Mouse (Mus musculus): ENCODE results near the gene Fam169b. TPM values are rescaled to one million over a fixed set of nuclear protein-coding genes. Genes with fewer than 3 reads are reported as not detected.
"Not testable (repeated sequence)": the region's sequence is repeated elsewhere in the genome, so short reads cannot be mapped to it uniquely, and the experiment has no call there.

Fam169b gene
- polyA plus RNA-seq, 1 experiment from 2014 or later, result 0.42 TPM

GRCm38 (mm10) chr7:68271816-68272215 lies 1.8 kb upstream of the Fam169b start:
- 90% methylated on average over 6 of the region's 6 CpGs for WGBS
- ATAC-seq (ENCODE audit: insufficient read depth, low FRiP score, low TSS enrichment), result no peak
- peaks cover 5% of the 10 kb centered on the region for H3K4me1 ChIP-seq (ENCODE audit: control insufficient read depth, insufficient read depth, low read length)
- no peak for DNase-seq (ENCODE audit: low spot score)
- H3K36me3 ChIP-seq (ENCODE audit: control insufficient read depth, insufficient read depth, low read length), result no peaks in the 10 kb centered on the region
- no peaks in the 10 kb centered on the region for H3K9me3 ChIP-seq (ENCODE audit: control insufficient read depth, low read length)
- no peak overlapping the region for H3K27ac ChIP-seq (ENCODE audit: low read depth, low read length)
- peaks cover 4% of the 10 kb centered on the region; the same call in 1 of the 2 replicates for H3K27me3 ChIP-seq (ENCODE audit: control insufficient read depth, insufficient read depth, low read length)
- H3K4me2 ChIP-seq (ENCODE audit: low read depth), result no peak overlapping the region
- H3K4me3 ChIP-seq (ENCODE audit: low read depth, low read length), result no peak overlapping the region
- H3K9ac ChIP-seq (ENCODE audit: low read length), result no peak overlapping the region

GRCm38 (mm10) chr7:68272607-68273006 lies 1.0 kb upstream of the Fam169b start:
- Histone ChIP-seq H3K27me3 (ENCODE audit: control insufficient read depth, insufficient read depth, low read length) (peaks cover 6% of the 10 kb centered on the region; the same call in 1 of the 2 replicates), H3K9ac (ENCODE audit: low read length) (no peak overlapping the region), H3K36me3 (ENCODE audit: control insufficient read depth, insufficient read depth, low read length) (no peaks in the 10 kb centered on the region), H3K4me2 (ENCODE audit: low read depth) (no peak overlapping the region), H3K4me1 (ENCODE audit: control insufficient read depth, insufficient read depth, low read length) (peaks cover 5% of the 10 kb centered on the region), H3K4me3 (ENCODE audit: low read depth, low read length) (no peak overlapping the region), H3K27ac (ENCODE audit: low read depth, low read length) (no peak overlapping the region), H3K9me3 (ENCODE audit: control insufficient read depth, low read length) (no peaks in the 10 kb centered on the region)
- DNase-seq (ENCODE audit: low spot score), result no peak
- 84% methylated on average over 10 of the region's 10 CpGs for WGBS
- ATAC-seq (ENCODE audit: insufficient read depth, low FRiP score, low TSS enrichment), result no peak

DNA sequence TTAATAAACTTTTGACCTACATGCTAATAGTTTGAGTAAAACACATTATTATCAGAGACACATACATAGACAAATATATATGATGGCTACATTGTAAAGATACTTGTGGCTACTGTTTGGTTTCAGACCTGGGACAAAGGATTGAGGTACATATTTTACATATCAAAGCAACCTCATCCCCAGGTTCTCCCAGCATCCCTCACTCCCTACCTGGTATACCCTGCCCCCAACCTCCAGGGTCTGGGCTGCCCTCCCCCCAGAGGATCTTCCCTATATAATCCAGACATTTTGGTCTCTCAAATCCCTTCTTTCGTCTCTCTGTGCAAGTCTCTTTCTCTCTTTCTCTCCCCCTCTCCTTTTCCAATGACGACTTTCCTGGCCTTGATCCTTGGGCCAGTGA lies 579 bp downstream of the Fam169b start:
- Histone ChIP-seq H3K4me1 (ENCODE audit: control insufficient read depth, insufficient read depth, low read length) (peaks cover 7% of the 10 kb centered on the region), H3K9ac (ENCODE audit: low read length) (no peak overlapping the region), H3K27ac (ENCODE audit: low read depth, low read length) (no peak overlapping the region), H3K4me2 (ENCODE audit: low read depth) (no peak overlapping the region), H3K27me3 (ENCODE audit: control insufficient read depth, insufficient read depth, low read length) (peaks cover 6% of the 10 kb centered on the region; the same call in 1 of the 2 replicates), H3K4me3 (ENCODE audit: low read depth, low read length) (no peak overlapping the region), H3K9me3 (ENCODE audit: control insufficient read depth, low read length) (no peaks in the 10 kb centered on the region), H3K36me3 (ENCODE audit: control insufficient read depth, insufficient read depth, low read length) (no peaks in the 10 kb centered on the region)
- DNase-seq (ENCODE audit: low spot score) (no peak), ATAC-seq (ENCODE audit: insufficient read depth, low FRiP score, low TSS enrichment) (no peak)
- 65% methylated on average over 2 of the region's 2 CpGs for WGBS

- no peak for DNase-seq (ENCODE audit: low spot score)
- Histone ChIP-seq H3K27me3 (ENCODE audit: control insufficient read depth, insufficient read depth, low read length) (peaks cover 6% of the 10 kb centered on the region; the same call in 1 of the 2 replicates), H3K27ac (ENCODE audit: low read depth, low read length) (no peak overlapping the region), H3K36me3 (ENCODE audit: control insufficient read depth, insufficient read depth, low read length) (no peaks in the 10 kb centered on the region), H3K4me1 (ENCODE audit: control insufficient read depth, insufficient read depth, low read length) (peaks cover 7% of the 10 kb centered on the region), H3K4me2 (ENCODE audit: low read depth) (no peak overlapping the region), H3K9me3 (ENCODE audit: control insufficient read depth, low read length) (no peaks in the 10 kb centered on the region), H3K9ac (ENCODE audit: low read length) (no peak overlapping the region), H3K4me3 (ENCODE audit: low read depth, low read length) (no peak overlapping the region)
- no peak for ATAC-seq (ENCODE audit: insufficient read depth, low FRiP score, low TSS enrichment)
- 71% methylated on average over 9 of the region's 9 CpGs for WGBS
Measured at GRCm38 (mm10) chr7:68274951-68275350, 1.3 kb downstream of the Fam169b start.

GRCm38 (mm10) chr7:68275445-68275837 lies 1.8 kb downstream of the Fam169b start:
- H3K9me3 ChIP-seq (ENCODE audit: control insufficient read depth, low read length); H3K27me3 ChIP-seq (ENCODE audit: control insufficient read depth, insufficient read depth, low read length); H3K36me3 ChIP-seq (ENCODE audit: control insufficient read depth, insufficient read depth, low read length); H3K4me1 ChIP-seq (ENCODE audit: control insufficient read depth, insufficient read depth, low read length); ATAC-seq (ENCODE audit: insufficient read depth, low FRiP score, low TSS enrichment); H3K27ac ChIP-seq (ENCODE audit: low read depth, low read length); H3K9ac ChIP-seq (ENCODE audit: low read length); DNase-seq (ENCODE audit: low spot score): not testable (repeated sequence)
- 0 out of 2 replicates have a peak overlapping the region, but pooled peaks have one; percentile 15 for H3K4me3 ChIP-seq (ENCODE audit: low read depth, low read length)
- WGBS, result 38% methylated on average over 9 of the region's 9 CpGs
- H3K4me2 ChIP-seq (ENCODE audit: low read depth), result peak overlapping the region; percentile 60

DNA sequence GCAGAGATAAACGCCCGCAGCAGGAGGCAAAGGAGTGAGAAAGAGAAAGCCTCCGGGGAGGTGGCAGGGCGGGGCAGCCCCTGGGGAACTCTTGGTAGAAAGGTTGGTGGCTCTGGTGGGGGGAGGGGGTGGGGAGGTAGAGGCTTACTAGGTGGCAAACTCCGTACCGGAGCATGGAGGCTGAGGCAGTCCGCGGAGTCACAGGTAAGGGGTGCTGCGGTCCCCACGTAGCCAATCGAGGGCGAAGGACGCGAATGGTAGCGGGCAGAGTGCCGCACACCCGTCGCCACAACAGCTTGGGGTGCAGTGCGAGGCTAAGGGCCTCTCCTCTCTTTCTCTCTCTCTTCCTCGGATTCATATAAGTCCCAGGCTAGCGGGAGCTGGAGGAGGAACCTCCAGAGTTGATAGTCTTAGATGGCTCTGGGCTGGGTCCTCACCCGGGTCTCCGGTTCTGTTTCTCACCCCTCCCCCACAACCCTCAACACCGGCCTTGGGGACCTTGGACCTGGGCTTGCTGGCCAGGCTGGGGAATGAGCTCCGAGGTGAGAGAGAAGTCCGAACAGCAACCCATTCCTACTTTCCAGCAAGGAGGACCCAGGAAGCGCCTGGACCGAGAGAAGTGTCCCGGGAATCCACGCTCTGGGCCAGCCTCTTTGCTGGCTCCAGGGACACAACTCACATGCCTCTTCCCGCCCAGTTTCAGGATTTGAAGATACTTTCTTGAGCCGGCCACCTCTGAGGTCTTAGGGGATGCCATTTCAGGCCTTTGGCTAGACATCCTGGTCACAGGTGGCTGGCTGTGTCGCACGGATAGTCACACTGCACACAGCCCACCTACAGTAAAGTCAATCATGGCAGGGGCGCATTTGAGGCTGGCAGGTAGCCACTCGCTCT lies 2.4 kb downstream of the Fam169b start:
- H3K27me3 ChIP-seq (ENCODE audit: control insufficient read depth, insufficient read depth, low read length), result peaks cover 6% of the 10 kb centered on the region; the same call in 1 of the 2 replicates
- 3% methylated on average over 36 of the region's 36 CpGs for WGBS

GRCm38 (mm10) chr7:68277054-68277896 lies 3.6 kb downstream of the Fam169b start:
- Histone ChIP-seq H3K9ac (ENCODE audit: low read length) (no peak overlapping the region), H3K4me2 (ENCODE audit: low read depth) (no peak overlapping the region), H3K27me3 (ENCODE audit: control insufficient read depth, insufficient read depth, low read length) (peaks cover 6% of the 10 kb centered on the region; the same call in 1 of the 2 replicates), H3K27ac (ENCODE audit: low read depth, low read length) (no peak overlapping the region), H3K4me1 (ENCODE audit: control insufficient read depth, insufficient read depth, low read length) (peaks cover 7% of the 10 kb centered on the region), H3K36me3 (ENCODE audit: control insufficient read depth, insufficient read depth, low read length) (no peaks in the 10 kb centered on the region), H3K9me3 (ENCODE audit: control insufficient read depth, low read length) (no peaks in the 10 kb centered on the region), H3K4me3 (ENCODE audit: low read depth, low read length) (no peak overlapping the region)
- ATAC-seq (ENCODE audit: insufficient read depth, low FRiP score, low TSS enrichment), result no peak
- DNase-seq (ENCODE audit: low spot score), result peak; percentile 38
- WGBS, result 25% methylated on average over 11 of the region's 11 CpGs

More for the DNA sequence above, 2.4 kb downstream of the Fam169b start:
- no peaks in the 10 kb centered on the region for H3K36me3 ChIP-seq (ENCODE audit: control insufficient read depth, insufficient read depth, low read length)
- peak; percentile 17 for DNase-seq (ENCODE audit: low spot score)
- H3K4me1 ChIP-seq (ENCODE audit: control insufficient read depth, insufficient read depth, low read length), result peaks cover 7% of the 10 kb centered on the region
- no peak overlapping the region for H3K9ac ChIP-seq (ENCODE audit: low read length)
- no peak overlapping the region for H3K27ac ChIP-seq (ENCODE audit: low read depth, low read length)
- no peak for ATAC-seq (ENCODE audit: insufficient read depth, low FRiP score, low TSS enrichment)
- no peaks in the 10 kb centered on the region for H3K9me3 ChIP-seq (ENCODE audit: control insufficient read depth, low read length)
- H3K4me2 ChIP-seq (ENCODE audit: low read depth), result peak overlapping the region; percentile 60
- peak overlapping the region; percentile 15; the same call in 1 of the 2 replicates for H3K4me3 ChIP-seq (ENCODE audit: low read depth, low read length)

DNA sequence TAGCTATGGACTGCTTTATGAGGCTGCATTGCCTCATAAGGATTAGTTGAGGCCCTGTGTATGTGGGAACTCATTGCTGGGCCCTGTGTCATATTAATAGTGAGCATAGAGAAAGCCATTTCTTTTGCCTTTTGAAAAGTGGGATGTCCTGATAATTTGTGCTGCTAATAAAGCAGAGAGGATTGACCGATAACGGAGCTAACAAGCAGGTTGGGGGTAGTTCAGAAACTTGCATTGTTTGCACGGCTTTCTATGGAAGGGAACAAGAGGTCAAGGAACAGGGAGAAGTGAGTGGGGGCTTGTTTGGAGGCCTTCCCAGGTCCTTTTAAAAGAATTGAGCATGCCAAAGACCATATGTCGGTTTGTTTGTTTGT lies 4.2 kb downstream of the Fam169b start:
- no peak overlapping the region for H3K4me2 ChIP-seq (ENCODE audit: low read depth)
- H3K9ac ChIP-seq (ENCODE audit: low read length), result no peak overlapping the region
- no peak overlapping the region for H3K27ac ChIP-seq (ENCODE audit: low read depth, low read length)
- no peak for ATAC-seq (ENCODE audit: insufficient read depth, low FRiP score, low TSS enrichment)
- H3K4me1 ChIP-seq (ENCODE audit: control insufficient read depth, insufficient read depth, low read length), result peaks cover 7% of the 10 kb centered on the region
- peaks cover 6% of the 10 kb centered on the region; the same call in 1 of the 2 replicates for H3K27me3 ChIP-seq (ENCODE audit: control insufficient read depth, insufficient read depth, low read length)
- H3K9me3 ChIP-seq (ENCODE audit: control insufficient read depth, low read length), result no peaks in the 10 kb centered on the region
- no peak for DNase-seq (ENCODE audit: low spot score)
- no peaks in the 10 kb centered on the region for H3K36me3 ChIP-seq (ENCODE audit: control insufficient read depth, insufficient read depth, low read length)
- 63% methylated on average over 4 of the region's 4 CpGs for WGBS
- no peak overlapping the region for H3K4me3 ChIP-seq (ENCODE audit: low read depth, low read length)

Measured in neural tube, embryonic 11.5 days (tissue).